Mouse (Mus musculus): ENCODE measurements around the gene Pdgfra.
A peak's percentile ranks its signal among the peaks of the same experiment; 100 is the strongest.

Pdgfra gene

GRCm38 (mm10) chr5:75152021-75152425, at the start of gene Pdgfra:
Gene Pdgfra (plus strand): TSS chr5:75152292.
- DNase-seq, result no peak

GRCm38 (mm10) chr5:75106511-75106910, 45.6 kb upstream of the Pdgfra start:
- no peak for DNase-seq

GRCm38 (mm10) chr5:75109368-75109767, 42.7 kb upstream of the Pdgfra start:
- no peak for DNase-seq

GRCm38 (mm10) chr5:75111781-75112180, 40.3 kb upstream of the Pdgfra start:
- no peak for DNase-seq

- DNase-seq, result no peak
Measured at GRCm38 (mm10) chr5:75118840-75119239, 33.3 kb upstream of the Pdgfra start.

- DNase-seq, result no peak
Measured at GRCm38 (mm10) chr5:75121646-75122045, 30.4 kb upstream of the Pdgfra start.

- DNase-seq, result no peak
Measured at GRCm38 (mm10) chr5:75134681-75135080, 17.4 kb upstream of the Pdgfra start.

- DNase-seq, result no peak
Measured at GRCm38 (mm10) chr5:75143092-75143491, 9.0 kb upstream of the Pdgfra start.

- DNase-seq, result no peak
Measured at GRCm38 (mm10) chr5:75143767-75144166, 8.3 kb upstream of the Pdgfra start.

- DNase-seq, result no peak
Measured at GRCm38 (mm10) chr5:75145341-75145740, 6.8 kb upstream of the Pdgfra start.

GRCm38 (mm10) chr5:75146469-75146868, 5.6 kb upstream of the Pdgfra start:
- DNase-seq, result no peak

GRCm38 (mm10) chr5:75148343-75149127, 3.6 kb upstream of the Pdgfra start:
- DNase-seq, result no peak

GRCm38 (mm10) chr5:75149380-75149779, 2.7 kb upstream of the Pdgfra start:
- no peak for DNase-seq

- DNase-seq, result no peak
Measured at GRCm38 (mm10) chr5:75149880-75150279, 2.2 kb upstream of the Pdgfra start.

GRCm38 (mm10) chr5:75150341-75150981, 1.6 kb upstream of the Pdgfra start:
- DNase-seq, result no peak

GRCm38 (mm10) chr5:75151146-75151900, 769 bp upstream of the Pdgfra start:
- DNase-seq, result peak; percentile 74

GRCm38 (mm10) chr5:75152791-75153625, 916 bp downstream of the Pdgfra start:
- no peak for DNase-seq

- no peak for DNase-seq
Measured at GRCm38 (mm10) chr5:75153626-75153960, 1.5 kb downstream of the Pdgfra start.

GRCm38 (mm10) chr5:75153961-75154620, 2.0 kb downstream of the Pdgfra start:
- DNase-seq, result no peak

- DNase-seq, result no peak
Measured at GRCm38 (mm10) chr5:75154621-75155235, 2.6 kb downstream of the Pdgfra start.

GRCm38 (mm10) chr5:75155281-75155680, 3.2 kb downstream of the Pdgfra start:
- DNase-seq, result no peak
